Mouse (Mus musculus) lung, adult 2 months (tissue): ENCODE results near the gene Wdr74.

Experiments
- CTCF ChIP-seq: fragments of 200-500 bp; IDR thresholded peaks from 2 replicates; pipeline ENCODE4 v1.5.1; 2011; ENCODE audit warnings: mild to moderate bottlenecking, low read length, control low read depth; ENCODE audit not compliant: insufficient read depth
- POLR2A ChIP-seq: fragments of 200-500 bp; IDR thresholded peaks from 2 replicates; pipeline ENCODE4 v1.6.1; 2011; ENCODE audit warnings: low read depth, mild to moderate bottlenecking, control low read depth, low read length, borderline replicate concordance; ENCODE audit errors: extremely low read depth

- no peak for TF ChIP-seq POLR2A
- TF ChIP-seq CTCF = no peak
Observed at GRCm38 (mm10) chr19:8747368-8747767, 11.7 kb downstream of the Wdr74 start.
